Mouse (Mus musculus): ENCODE measurements around the gene Pxt1. TPM values are rescaled to one million over a fixed set of nuclear protein-coding genes. Genes with fewer than 3 reads are reported as not detected.

The Pxt1 gene
- total RNA-seq, 2 experiments from 2014 or later = not detected

DNA sequence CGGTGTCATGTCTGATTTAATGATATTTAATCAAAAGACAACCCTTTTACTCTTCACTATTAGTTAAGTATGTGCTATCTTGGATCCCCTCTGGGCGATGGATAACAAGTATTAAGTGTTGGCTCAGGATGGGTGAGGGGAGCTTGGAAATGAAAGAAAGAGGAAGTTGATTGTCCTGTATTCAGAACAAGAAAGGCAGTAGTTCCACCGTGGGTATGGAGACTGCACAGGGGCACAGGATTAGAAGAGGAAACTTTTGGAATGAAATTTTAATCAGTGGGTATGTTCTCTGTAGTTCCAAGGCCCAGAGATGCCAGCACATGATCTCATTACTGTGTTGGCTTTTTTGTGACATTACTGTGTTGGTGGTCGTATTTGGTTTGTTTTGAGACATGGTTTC lies 7.1 kb upstream of the Pxt1 start:
- ATAC-seq (replicated peaks; ENCODE audit: low FRiP score, low TSS enrichment, poor library complexity, severe bottlenecking) = no peak

DNA sequence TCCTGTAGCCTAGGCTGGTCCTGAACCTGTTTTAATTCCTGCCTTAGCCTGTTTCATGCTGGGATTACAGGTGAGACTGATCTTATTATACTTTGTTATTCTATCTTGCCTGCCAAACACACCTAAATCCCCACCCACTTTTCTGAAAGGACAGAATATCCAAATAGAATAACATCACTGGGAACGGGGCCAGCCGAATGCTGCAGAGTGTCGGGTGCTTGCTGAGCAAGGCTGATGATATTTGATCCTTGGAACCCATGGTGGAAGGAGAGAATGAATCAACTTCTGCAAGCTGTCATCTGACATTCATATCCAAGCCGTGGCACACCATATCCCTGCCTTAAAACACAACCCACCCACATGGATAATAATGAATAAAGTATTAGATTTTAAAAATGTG lies 5.0 kb upstream of the Pxt1 start:
- ATAC-seq (replicated peaks; ENCODE audit: low FRiP score, low TSS enrichment, poor library complexity, severe bottlenecking) = no peak

DNA sequence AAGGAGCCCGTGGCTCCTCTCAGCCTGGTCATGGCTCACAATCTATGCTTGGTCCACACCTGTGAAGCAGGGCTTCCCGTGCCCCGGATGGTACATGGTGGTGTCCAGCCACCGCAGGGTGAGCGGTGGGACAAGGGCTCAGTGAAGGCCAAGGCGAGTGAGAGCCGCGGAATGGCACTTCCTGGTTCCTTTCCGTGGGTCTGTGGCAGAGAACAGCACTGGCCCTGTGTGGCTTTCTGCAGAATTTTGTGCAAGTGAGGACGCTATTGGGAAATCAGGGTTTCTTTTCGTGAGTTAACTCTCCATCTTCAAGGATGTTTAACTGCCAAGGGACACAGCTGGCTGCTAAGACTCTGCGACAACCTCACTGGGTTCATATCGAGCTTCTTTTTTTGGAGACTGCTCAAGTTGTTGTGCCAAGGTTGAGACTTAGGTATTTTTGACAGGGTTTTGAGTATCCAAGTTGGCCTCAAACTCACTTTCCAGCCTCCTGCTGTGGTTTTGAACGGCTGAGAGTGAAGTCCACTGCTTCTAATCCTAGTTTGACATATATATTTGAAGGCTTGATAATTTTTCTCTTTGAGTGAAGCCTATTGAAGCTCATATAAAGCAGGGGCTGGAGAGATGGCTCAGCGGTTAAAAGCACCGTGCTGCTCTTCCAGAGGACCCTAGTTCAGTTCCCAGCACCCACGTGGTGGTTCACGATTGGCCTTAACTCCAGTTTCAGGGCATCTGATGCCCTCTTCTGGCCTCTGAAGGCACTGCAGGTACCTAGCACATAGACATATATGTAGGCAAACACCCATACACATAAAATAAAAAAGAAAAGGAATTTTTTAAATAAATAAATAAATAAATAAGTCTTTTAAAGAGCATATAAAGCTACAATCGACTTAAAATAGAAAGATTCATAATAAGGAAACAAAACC lies 3.6 kb upstream of the Pxt1 start:
- no peak for ATAC-seq (replicated peaks; ENCODE audit: low FRiP score, low TSS enrichment, poor library complexity, severe bottlenecking)

DNA sequence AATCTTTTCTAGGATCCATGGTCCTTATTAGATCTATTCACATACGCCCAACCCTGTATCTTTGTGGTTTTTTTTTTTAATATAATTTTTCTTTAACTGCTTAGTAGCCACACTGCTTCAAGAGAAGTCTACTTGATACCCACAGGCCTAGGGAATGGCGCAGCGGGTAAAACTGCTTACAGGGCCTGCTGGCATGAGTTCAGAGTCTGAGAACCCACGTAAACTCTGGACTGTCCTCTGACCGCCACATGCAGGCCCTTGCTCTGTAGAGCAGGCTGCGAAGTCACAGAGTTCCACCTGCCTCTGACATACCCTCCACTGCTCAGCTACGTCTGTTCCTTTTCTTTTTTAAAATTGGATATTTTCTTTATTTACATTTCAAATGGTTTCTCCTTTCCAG lies 841 bp upstream of the Pxt1 start:
- no peak for ATAC-seq (replicated peaks; ENCODE audit: low FRiP score, low TSS enrichment, poor library complexity, severe bottlenecking)

DNA sequence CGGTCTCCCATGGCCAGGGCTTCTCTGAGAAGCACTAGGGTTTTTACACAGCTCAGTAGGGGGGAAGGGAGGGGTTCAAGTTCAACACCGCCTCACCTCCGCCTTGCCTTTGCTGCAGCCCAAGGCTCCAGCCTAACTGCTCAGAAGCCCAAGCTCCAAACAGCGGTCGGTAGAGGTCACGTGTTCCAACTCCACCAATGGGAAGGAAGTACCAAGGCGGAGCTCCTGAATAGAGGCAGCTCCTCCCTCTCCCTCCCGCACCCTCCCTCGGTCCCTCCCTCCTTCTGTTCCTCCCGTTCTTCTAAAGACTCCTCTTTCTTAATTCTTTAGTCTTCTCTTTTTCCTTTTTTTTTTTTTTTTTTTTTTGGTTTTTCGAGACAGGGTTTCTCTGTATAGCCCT lies 1.5 kb downstream of the Pxt1 start:
- peak; percentile 63 for ATAC-seq (replicated peaks; ENCODE audit: low FRiP score, low TSS enrichment, poor library complexity, severe bottlenecking)

DNA sequence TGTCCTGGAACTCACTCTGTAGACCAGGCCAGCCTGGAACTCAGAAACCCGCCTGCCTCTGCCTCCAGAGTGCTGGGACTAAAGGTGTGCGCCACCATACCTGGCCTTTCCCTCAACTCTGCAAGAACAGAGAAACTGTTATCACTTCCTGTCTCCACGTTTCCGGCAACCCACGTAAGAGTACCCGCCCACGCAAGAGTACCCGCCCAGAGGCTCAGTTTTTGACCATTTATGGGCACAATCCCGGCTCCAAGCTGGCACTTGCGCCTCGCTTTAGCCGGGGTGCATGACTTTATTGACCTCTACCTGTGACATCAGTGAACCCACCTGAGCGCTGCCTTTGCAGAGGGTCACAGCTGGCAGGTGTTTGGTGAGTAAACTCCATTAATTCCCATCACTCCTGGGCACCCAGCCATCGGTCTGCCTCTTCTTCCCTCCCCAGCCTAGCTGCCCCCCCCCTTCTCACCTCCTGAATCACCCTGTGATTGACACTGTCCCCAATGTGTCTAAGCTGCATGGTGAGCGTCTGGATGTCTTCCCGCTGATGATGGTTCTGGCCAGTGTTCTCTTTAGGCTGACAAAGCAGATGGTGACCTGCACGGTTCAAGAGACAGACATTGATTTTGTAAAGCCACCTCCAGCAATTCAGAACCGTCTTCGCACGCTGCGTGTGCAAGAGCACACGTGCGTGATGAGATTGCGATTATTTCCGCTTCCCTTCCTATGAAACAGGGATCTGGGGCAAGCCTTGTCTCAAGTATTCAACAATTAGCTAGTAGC lies 2.7 kb downstream of the Pxt1 start:
- ATAC-seq (replicated peaks; ENCODE audit: low FRiP score, low TSS enrichment, poor library complexity, severe bottlenecking) = no peak

DNA sequence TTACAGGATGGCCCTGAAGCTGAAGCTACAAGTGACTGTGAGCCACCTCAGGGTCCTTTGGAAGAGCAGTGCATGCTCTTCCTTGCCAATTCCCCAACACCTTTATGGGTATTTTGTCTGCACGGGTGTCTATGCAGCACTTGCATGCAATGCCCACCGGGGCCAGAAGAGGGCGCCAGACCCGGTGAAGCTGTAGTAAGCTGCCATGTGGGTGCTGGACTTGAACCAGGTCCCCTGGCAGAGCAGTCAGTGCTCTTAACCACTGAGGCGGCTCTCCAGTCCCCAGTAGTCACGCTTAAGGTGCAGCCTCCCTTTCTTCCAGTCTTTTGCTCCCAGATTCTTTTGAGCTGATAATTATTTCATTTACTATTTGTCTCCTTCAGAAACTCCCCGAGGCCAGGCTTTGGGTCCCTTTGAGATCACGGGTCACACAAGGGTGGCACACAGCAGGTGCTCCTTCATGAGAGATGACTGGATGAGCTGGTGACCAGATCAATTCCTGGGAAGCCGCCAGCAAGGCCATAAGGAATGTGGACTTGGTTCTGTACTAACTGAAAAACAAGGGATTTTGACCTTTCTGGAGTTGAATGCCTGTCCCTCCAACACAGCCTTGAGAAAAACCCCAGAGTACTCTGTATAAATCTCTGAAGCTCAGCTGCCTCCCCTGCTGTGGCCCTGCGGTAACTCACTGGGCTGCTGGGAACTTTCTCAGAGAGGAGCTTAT lies 6.9 kb downstream of the Pxt1 start:
- ATAC-seq (replicated peaks; ENCODE audit: low FRiP score, low TSS enrichment, poor library complexity, severe bottlenecking) = peak; percentile 57; the same call in 1 of the 2 replicates

DNA sequence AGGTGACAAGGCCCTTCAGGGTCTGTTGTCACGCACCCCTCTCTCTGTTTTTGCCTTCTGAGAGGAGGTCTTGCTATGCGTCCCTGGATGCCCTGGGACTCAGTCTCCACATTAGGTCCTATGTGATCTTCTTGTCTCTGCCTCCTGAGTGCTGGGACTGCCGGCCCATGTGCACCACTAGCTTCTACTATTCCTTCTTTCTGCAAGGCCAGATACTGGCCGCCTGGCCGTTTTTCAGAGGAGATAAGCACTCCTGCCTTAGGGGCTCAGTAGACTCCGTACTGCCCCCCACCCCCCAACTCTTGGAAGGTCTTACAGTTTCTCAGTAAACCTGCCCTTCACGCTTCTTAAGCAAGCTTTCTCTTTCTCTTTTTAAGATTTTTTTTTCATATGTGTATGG lies 7.5 kb downstream of the Pxt1 start:
- ATAC-seq (replicated peaks; ENCODE audit: low FRiP score, low TSS enrichment, poor library complexity, severe bottlenecking) = 0 out of 2 replicates have a peak, but pooled peaks have one; percentile 24

DNA sequence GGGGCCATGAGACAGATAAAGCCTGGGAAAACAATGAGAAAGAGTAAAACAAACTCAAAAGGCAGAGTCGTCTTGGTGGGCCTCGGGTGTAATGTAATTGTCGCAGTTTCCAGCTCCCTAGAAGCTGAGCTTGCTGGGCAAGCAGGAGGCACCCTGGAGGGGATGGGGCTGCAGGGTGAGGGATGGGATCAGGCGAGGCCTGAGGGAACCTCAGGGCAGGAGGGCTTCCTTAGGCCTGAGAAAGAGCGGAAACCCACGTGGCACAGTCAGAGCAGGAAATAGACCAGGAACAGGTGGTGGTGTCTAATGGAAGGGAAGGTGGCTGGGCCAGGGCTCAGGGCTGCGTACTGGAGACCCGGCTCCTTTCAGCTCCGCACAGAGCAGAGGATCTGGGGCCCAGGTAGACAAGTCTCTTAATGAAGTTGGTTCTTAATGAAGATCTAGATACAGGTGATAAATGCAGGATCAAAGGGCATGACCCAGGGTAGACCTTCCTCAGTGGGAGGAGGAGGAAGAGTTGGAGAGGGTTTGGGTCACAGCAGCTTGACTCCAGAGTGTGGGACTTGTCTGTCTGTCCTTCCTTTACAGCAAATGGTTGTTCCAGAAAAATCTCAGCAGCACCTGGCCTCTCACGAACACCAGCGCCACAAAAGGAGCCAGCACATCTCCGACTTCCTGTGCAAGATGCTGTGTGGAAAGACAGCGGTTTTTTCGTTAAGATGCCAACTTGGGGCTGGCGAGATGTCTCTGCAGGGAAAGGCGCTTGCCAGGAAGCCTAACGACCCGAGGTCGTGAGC lies 9.3 kb downstream of the Pxt1 start:
- no peak for ATAC-seq (replicated peaks; ENCODE audit: low FRiP score, low TSS enrichment, poor library complexity, severe bottlenecking)

DNA sequence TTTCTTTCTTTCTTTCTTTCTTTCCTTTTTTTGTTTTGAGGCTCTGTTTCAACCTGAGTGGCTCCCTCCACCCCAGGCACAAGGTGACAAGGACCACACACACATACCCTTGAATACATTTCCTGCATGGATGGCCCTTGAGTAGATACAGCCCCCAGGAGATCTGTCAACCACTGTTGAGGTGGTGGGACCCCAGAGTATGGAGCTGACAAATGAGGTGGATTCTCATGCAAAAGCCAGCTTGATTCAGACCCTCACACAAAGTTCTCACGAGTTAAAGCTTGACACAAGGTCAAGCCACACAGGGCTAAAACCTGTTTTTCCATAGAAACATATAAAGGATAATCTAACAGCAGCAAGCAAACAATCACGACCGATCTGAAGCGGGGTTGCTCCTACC lies 11.4 kb downstream of the Pxt1 start:
- no peak for ATAC-seq (replicated peaks; ENCODE audit: low FRiP score, low TSS enrichment, poor library complexity, severe bottlenecking)

DNA sequence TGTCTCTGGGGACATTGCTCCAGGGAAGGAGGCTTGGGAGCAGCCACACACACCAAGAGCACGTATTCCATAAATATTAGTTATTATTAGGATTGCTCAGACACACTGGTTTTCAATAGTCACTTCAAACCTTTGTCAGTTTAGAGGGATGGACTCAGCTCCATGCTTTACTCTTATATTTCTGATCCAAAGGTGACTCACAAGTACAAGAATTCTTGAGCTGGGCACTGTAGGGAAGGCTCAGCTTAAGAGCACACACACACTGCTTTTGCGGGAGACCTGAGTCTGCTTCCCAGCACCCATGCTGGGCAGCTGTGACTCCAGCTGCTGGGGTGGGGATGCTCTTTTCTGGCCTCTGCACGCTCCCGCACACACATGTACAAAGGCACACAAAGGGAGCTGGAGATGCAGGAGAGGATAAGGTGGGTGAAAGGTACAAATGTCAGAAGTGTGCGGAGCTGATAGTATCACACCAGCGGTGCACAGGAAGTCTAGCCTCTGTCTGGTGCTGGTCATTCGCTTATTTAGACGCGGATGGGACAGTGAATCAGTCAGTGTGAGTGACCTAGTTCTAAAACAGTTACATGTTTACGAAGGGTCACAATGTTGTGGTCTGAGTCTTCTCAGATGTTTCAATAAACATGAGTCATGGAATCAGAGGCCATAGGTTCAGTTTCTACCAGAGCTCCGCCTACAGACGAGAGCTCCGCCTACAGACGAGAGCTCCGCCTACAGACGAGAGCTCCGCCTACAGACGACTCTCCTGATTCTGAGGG lies 12.0 kb downstream of the Pxt1 start:
- no peak for ATAC-seq (replicated peaks; ENCODE audit: low FRiP score, low TSS enrichment, poor library complexity, severe bottlenecking)

DNA sequence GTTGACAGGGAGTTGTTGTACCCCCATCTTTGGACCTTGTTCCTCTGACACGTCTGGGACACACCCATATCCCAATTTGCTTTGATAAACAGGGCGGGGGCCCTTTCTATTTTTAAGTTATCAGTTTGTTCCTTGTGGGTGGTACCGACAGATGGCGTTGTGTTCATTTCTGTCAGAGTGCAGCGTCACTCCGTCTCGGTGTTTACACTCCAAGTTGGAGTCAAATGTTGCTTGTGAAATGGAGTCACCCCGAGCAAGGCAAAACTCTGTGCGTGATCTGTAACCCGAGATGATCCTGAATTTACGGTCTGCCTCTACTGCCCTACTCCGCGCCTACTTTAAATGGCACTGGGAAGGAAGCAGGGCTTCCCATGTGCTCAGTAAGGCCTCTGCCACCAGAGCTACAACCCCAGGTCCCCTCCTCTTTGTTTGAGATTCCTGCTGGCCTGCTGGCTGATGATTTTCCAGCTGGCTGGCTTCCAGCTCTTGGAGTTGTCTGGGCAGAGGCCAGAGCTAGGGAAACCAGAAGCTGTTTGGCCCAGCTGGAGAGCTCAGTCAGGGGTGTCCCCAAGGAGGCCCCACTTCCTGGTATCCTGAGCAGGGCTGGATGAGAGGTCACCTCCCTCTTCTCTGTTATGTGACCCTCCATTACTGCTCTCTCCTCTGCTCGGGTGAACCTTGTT lies 13.1 kb downstream of the Pxt1 start:
- ATAC-seq (replicated peaks; ENCODE audit: low FRiP score, low TSS enrichment, poor library complexity, severe bottlenecking) = peak; percentile 74

DNA sequence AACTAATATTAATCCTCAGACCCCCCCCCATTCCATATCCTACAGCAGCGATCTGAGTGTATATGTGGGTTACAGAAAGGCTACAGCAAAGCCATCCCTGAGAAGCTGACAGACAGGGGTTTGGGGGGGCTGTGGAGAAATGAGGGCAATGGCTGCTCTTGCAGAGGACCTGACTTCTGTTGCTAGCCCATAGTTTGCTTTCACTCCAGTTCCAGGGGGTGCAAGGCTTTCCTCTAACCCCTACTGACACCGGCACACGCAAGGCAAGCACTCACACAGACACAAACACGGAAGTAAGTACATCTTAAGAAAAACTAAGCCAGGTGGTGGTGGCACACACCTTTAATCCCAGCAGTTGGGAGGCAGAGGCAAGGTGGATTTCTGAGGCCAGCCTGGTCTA lies 14.3 kb downstream of the Pxt1 start:
- ATAC-seq (replicated peaks; ENCODE audit: low FRiP score, low TSS enrichment, poor library complexity, severe bottlenecking) = no peak

DNA sequence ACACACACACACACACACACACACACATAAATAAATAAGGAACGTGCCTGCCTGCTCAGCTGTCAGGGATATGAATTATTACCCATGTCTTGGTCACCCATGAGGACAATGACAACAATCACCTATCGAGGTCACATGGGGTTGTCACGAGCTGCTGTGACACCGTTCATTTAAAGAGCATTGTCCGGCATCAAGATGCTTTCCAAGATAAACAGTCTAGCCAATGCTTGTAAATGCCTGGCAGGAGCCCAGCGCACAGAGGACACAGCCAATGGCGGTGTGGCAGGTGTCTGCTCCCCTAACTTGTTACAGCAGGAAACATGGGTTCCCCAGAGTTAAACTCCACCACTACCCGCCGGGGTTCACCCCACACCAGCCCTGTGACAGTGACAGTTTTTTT lies 15.6 kb downstream of the Pxt1 start:
- no peak for ATAC-seq (replicated peaks; ENCODE audit: low FRiP score, low TSS enrichment, poor library complexity, severe bottlenecking)

DNA sequence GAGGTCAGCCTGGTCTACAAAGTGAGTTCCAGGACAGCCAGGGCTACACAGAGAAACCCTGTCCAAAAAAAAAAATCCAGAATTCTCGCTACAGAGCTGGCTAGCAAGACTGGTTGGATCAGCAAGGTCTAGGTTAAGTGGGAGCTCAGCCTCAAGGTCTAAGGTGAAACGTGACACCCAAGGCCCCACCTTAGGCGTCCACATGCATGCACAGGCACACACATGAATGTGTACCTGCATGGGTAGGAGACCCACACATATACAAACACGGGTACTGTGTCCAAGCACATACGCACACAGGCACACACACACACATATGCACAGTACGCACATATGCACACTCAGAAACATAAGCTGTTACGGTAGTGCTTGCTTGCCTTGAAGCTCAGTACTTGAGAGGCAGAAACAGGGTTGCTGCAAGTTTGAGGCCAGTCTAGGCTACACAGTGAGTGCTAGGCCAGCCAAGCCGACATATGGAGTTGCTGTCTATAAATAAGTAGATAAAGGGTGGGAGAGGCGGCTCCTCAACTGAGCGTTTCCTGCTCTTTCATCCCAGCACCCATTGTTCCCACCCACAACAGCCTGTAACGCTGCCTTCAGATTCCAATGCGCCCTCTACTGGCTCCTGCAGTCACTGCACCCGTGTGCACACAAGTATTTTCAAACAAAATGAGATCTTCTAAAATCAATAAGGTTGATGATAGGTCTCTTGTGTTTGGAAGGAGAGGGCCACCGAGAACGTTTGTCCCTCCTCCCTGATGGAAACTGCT lies 16.6 kb downstream of the Pxt1 start:
- peak; percentile 46 for ATAC-seq (replicated peaks; ENCODE audit: low FRiP score, low TSS enrichment, poor library complexity, severe bottlenecking)

DNA sequence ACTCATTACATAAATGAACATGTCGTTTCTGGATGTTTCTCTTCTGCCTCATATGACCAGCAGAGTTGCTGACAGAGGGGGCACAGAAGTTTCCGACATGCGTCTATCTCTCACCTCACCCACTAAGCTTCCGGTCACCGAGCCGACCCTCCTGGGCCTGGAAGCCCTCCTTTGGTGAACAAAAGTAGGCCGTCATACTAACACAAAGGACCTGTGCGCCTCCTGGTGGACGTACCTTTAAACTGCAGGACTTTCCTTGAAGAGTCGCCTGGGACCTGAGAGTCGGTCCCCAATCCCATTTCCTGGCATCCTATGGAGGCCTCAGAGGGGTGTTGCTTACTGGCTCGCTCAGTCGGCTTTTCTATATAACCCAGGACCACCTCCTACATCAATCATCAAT lies 17.3 kb downstream of the Pxt1 start:
- peak; percentile 16; the same call in 1 of the 2 replicates for ATAC-seq (replicated peaks; ENCODE audit: low FRiP score, low TSS enrichment, poor library complexity, severe bottlenecking)

DNA sequence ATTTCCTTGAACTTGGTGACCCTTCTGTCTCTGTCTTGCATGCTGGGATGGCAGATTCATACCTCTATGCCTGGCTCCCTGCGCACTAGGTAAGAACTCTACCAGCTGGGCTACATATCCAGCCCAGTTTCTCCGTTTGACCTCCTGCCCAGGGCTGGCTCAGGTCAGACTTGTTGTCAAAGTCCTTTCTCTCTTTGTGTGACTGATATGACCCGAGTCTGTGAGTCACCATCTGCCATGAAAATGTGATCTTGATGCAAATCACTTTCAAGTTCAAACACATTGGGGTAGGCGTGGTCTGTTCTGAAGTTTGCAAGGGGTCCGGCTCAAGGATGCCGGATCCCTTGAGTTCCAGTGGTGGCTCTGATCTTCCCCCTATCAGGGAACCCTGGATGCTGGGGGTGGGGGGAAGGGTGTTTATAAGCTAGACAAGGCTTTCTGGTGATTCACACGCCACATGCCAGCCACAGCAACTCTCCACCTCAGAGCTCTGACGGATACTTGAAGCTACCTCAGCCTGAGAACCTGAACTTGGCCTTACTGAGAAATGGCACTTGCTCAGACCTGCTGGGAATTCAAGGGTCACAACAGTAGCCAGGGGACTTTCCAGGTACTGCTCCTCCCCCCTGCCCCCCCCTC lies 18.6 kb downstream of the Pxt1 start:
- no peak for ATAC-seq (replicated peaks; ENCODE audit: low FRiP score, low TSS enrichment, poor library complexity, severe bottlenecking)
